Mouse (Mus musculus) cerebellum, adult 2 months (tissue): ENCODE results near the gene Rasal1. TPM values are rescaled to one million over a fixed set of nuclear protein-coding genes. Genes with fewer than 3 reads are reported as not detected.

Source experiments
- DNase-seq, 2 experiments: peaks; one replicate each; pipeline ENCODE4 v3.0.0; 2021
- H3K27ac ChIP-seq: fragments of 200-500 bp; 2 replicates; pipeline ENCODE4 v1.5.1; 2012; ENCODE audit warnings: low read length, control low read depth, inconsistent platforms; ENCODE audit not compliant: insufficient read depth
- H3K27me3 ChIP-seq: fragments of 200-500 bp; 2 replicates; pipeline ENCODE4 v1.6.1; 2012; ENCODE audit warnings: inconsistent platforms, mild to moderate bottlenecking, low read length, moderate library complexity; ENCODE audit not compliant: control insufficient read depth, insufficient read depth
- H3K4me1 ChIP-seq: fragments of 200-500 bp; 2 replicates; pipeline ENCODE4 v1.6.1; 2011; ENCODE audit warnings: low read length; ENCODE audit not compliant: control insufficient read depth, insufficient read depth
- H3K4me3 ChIP-seq: fragments of 200-500 bp; replicated peaks from 2 replicates; pipeline ENCODE3; 2011; ENCODE audit warnings: mild to moderate bottlenecking, low read depth, low read length, control low read depth; ENCODE audit not compliant: insufficient read depth
- CTCF ChIP-seq: fragments of 200-500 bp; IDR thresholded peaks from 2 replicates; pipeline ENCODE4 v1.5.1; 2011; ENCODE audit warnings: low read depth, mild to moderate bottlenecking, control low read depth, low read length, moderate library complexity, borderline replicate concordance; ENCODE audit not compliant: insufficient read depth
- POLR2A ChIP-seq: fragments of 200-500 bp; IDR thresholded peaks from 2 replicates; pipeline ENCODE4 v1.6.1; 2011; ENCODE audit warnings: low read length, control low read depth, borderline replicate concordance; ENCODE audit not compliant: insufficient read depth
- WGBS: fragments of 180-500 bp; shearing (Covaris S2); methylation state at CpG from one replicate; pipeline ENCODE4 v1.1.7; 2018; 5-methylcytosine and 5-hydroxymethylcytosine counted together
- polyA plus RNA-seq: library from polyadenylated mRNA; depleted of rRNA; stranded (reverse); fragments of >200 nt; gene quantifications from 2 replicates; pipeline ENCODE4 v1.2.3, GENCODE M21; 2012

The Rasal1 gene
- polyA plus RNA-seq, 1 experiment, result 24.7 TPM

- H3K27me3 ChIP-seq, result no peaks in the 10 kb centered on the region
- H3K4me3 ChIP-seq, result no peak overlapping the region
- H3K4me1 ChIP-seq, result peaks cover 13% of the 10 kb centered on the region; the same call in 1 of the 2 replicates
- no peak for TF ChIP-seq CTCF
- no peak for TF ChIP-seq POLR2A
- DNase-seq, result no peak
- 92% methylated on average over 7 of the region's 7 CpGs for WGBS
- no peak overlapping the region for H3K27ac ChIP-seq
These were observed 8.5 kb upstream of the Rasal1 start for GRCm38 (mm10) chr5:120640094-120640493.

- Histone ChIP-seq H3K27ac (no peak overlapping the region; the same call in 1 of the 2 replicates), H3K27me3 (no peaks in the 10 kb centered on the region), H3K4me1 (peaks cover 15% of the 10 kb centered on the region), H3K4me3 (no peak overlapping the region)
- WGBS, result 9% methylated on average over 14 of the region's 14 CpGs
- DNase-seq, result peak; percentile 68 to 84
- no peak for TF ChIP-seq CTCF
- no peak for TF ChIP-seq POLR2A
These were observed 5.1 kb upstream of the Rasal1 start for GRCm38 (mm10) chr5:120643365-120644085.

- Histone ChIP-seq H3K4me1 (peaks cover 15% of the 10 kb centered on the region), H3K27ac (0 out of 2 replicates have a peak overlapping the region, but pooled peaks have one; percentile 29), H3K4me3 (no peak overlapping the region), H3K27me3 (no peaks in the 10 kb centered on the region)
- TF ChIP-seq CTCF (no peak), POLR2A (no peak)
- 43% methylated on average over 3 of the region's 3 CpGs for WGBS
- peak in 1 of 2 experiments; percentile 50 for DNase-seq
These were observed 4.4 kb upstream of the Rasal1 start for GRCm38 (mm10) chr5:120644227-120644626.

- peak in 1 of 2 experiments; percentile 57 for DNase-seq
- no peak overlapping the region for H3K27ac ChIP-seq
- TF ChIP-seq CTCF, result no peak
- no peak for TF ChIP-seq POLR2A
- no peaks in the 10 kb centered on the region for H3K27me3 ChIP-seq
- peaks cover 15% of the 10 kb centered on the region for H3K4me1 ChIP-seq
- 7% methylated on average over 6 of the region's 6 CpGs for WGBS
- H3K4me3 ChIP-seq, result no peak overlapping the region
These were observed 2.8 kb upstream of the Rasal1 start for GRCm38 (mm10) chr5:120645851-120646250.

- H3K27me3 ChIP-seq, result no peaks in the 10 kb centered on the region
- peaks cover 15% of the 10 kb centered on the region for H3K4me1 ChIP-seq
- no peak overlapping the region for H3K4me3 ChIP-seq
- DNase-seq, result no peak
- H3K27ac ChIP-seq, result 0 out of 2 replicates have a peak overlapping the region, but pooled peaks have one; percentile 66
- TF ChIP-seq POLR2A, result no peak
- no peak for TF ChIP-seq CTCF
- 74% methylated on average over 4 of the region's 4 CpGs for WGBS
These were observed 1.3 kb upstream of the Rasal1 start for GRCm38 (mm10) chr5:120647361-120647760.

- Histone ChIP-seq H3K27ac (peak overlapping the region; percentile 66; the same call in 1 of the 2 replicates), H3K4me1 (peaks cover 21% of the 10 kb centered on the region), H3K27me3 (no peaks in the 10 kb centered on the region), H3K4me3 (peak overlapping the region; percentile 40)
- no peak for DNase-seq
- TF ChIP-seq CTCF (no peak), POLR2A (no peak)
- WGBS, result 33% methylated on average over 12 of the region's 12 CpGs
These were observed 659 bp upstream of the Rasal1 start for GRCm38 (mm10) chr5:120647814-120648491.

- TF ChIP-seq POLR2A, result no peak
- TF ChIP-seq CTCF, result 0 out of 2 replicates have a peak, but pooled peaks have one; percentile 18
- Histone ChIP-seq H3K4me3 (peak overlapping the region; percentile 40), H3K4me1 (peaks cover 12% of the 10 kb centered on the region), H3K27ac (no peak overlapping the region), H3K27me3 (no peaks in the 10 kb centered on the region)
- no peak for DNase-seq
- WGBS, result 4% methylated on average over 21 of the region's 21 CpGs
These were observed 842 bp downstream of the Rasal1 start for GRCm38 (mm10) chr5:120649374-120649933.

GRCm38 (mm10) chr5:120649938-120650337 is 1.3 kb downstream of the Rasal1 start:
- 34% methylated on average over 13 of the region's 13 CpGs for WGBS
- no peaks in the 10 kb centered on the region for H3K27me3 ChIP-seq
- DNase-seq, result no peak
- H3K27ac ChIP-seq, result no peak overlapping the region
- H3K4me1 ChIP-seq, result peaks cover 16% of the 10 kb centered on the region
- H3K4me3 ChIP-seq, result peak overlapping the region; percentile 40
- TF ChIP-seq POLR2A, result no peak
